Mouse (Mus musculus) v-Abl transformed pro-B cells (cell line): ENCODE measurements around the gene Ankrd17.

Experiments used
- in situ Hi-C, 2 experiments: fragments of 400-800 bp; cut with MboI; formaldehyde crosslinking; loops; one replicate each; pipeline ENCODE4 v1.15.1; 2025; ENCODE audit not compliant: unreplicated experiment in 2 of 2

Gene Ankrd17

GRCm38 (mm10) chr5:90229760-90230159 is 136.6 kb downstream of the Ankrd17 start:
- in situ Hi-C loops: loop anchor here (25.0 kb wide), 1 partner anchor 1733 kb away; the partner anchor contains the start of gene Rchy1 (in 2 of the 2)

- in situ Hi-C loops: loop anchor here (25.0 kb wide), 1 partner anchor 1736 kb away; the partner anchor contains the start of gene Rchy1 (in 2 of the 2)
Measured at GRCm38 (mm10) chr5:90226696-90227095, 139.7 kb downstream of the Ankrd17 start.

GRCm38 (mm10) chr5:90224730-90225129 is 141.6 kb downstream of the Ankrd17 start:
- in situ Hi-C loops: loop anchor here (5.0 to 25.0 kb wide), 5 partner anchors 143 to 1738 kb away; partner anchors contain the start of genes Rchy1 (in 2 of the 2), Ankrd17 (in 1 of the 2), Cxcl2 (in 1 of the 2) and Cxcl5 (in 1 of the 2)

- in situ Hi-C loops: loop anchor here (5.0 to 25.0 kb wide), 4 partner anchors 144 to 689 kb away; partner anchors contain the start of genes Ankrd17 (in 1 of the 2), Cxcl2 (in 1 of the 2), Cxcl5 (in 1 of the 2) and Gm9958 (in 1 of the 2)
Measured at GRCm38 (mm10) chr5:90223534-90224381, 142.6 kb downstream of the Ankrd17 start, which contains the start of gene Cox18. Gene Cox18 (minus strand): TSS chr5:90224001.

- in situ Hi-C loops: loop anchor here (5.0 to 25.0 kb wide), 4 partner anchors 144 to 689 kb away; partner anchors contain the start of genes Ankrd17 (in 1 of the 2), Cxcl2 (in 1 of the 2), Cxcl5 (in 1 of the 2) and Gm9958 (in 1 of the 2)
Measured at GRCm38 (mm10) chr5:90222937-90223336, 143.4 kb downstream of the Ankrd17 start.

GRCm38 (mm10) chr5:90217791-90218190 is 148.6 kb downstream of the Ankrd17 start:
- in situ Hi-C loops: loop anchor here (25.0 kb wide), 2 partner anchors 545 to 695 kb away; partner anchors contain the start of genes Cxcl2 (in 1 of the 2), Cxcl5 (in 1 of the 2), Pf4 (in 1 of the 2) and Ppbp (in 1 of the 2)

- in situ Hi-C loops: loop anchor here (25.0 kb wide), 2 partner anchors 545 to 695 kb away; partner anchors contain the start of genes Cxcl2 (in 1 of the 2), Cxcl5 (in 1 of the 2), Pf4 (in 1 of the 2) and Ppbp (in 1 of the 2)
Measured at GRCm38 (mm10) chr5:90217226-90217625, 149.2 kb downstream of the Ankrd17 start.

GRCm38 (mm10) chr5:90213356-90213755 is 153.0 kb downstream of the Ankrd17 start:
- in situ Hi-C loops: loop anchor here (25.0 kb wide), 2 partner anchors 549 to 699 kb away; partner anchors contain the start of genes Cxcl2 (in 1 of the 2), Cxcl5 (in 1 of the 2), Pf4 (in 1 of the 2) and Ppbp (in 1 of the 2)

- in situ Hi-C loops: loop anchor here (5.0 to 25.0 kb wide), 5 partner anchors 179 to 709 kb away; partner anchors contain the start of genes Cxcl2 (in 2 of the 2), Cxcl5 (in 1 of the 2), Pf4 (in 1 of the 2) and Ppbp (in 1 of the 2)
Measured at GRCm38 (mm10) chr5:90203168-90203567, 163.2 kb downstream of the Ankrd17 start.

- in situ Hi-C loops: loop anchor here (5.0 to 25.0 kb wide), 5 partner anchors 180 to 710 kb away; partner anchors contain the start of genes Cxcl2 (in 2 of the 2), Cxcl5 (in 1 of the 2), Pf4 (in 1 of the 2) and Ppbp (in 1 of the 2)
Measured at GRCm38 (mm10) chr5:90202447-90203117, 163.8 kb downstream of the Ankrd17 start.

- in situ Hi-C loops: loop anchor here (5.0 to 25.0 kb wide), 8 partner anchors 182 to 1405 kb away; partner anchors contain the start of genes Cxcl2 (in 2 of the 2), Cxcl5 (in 1 of the 2), Pf4 (in 1 of the 2) and Ppbp (in 1 of the 2)
Measured at GRCm38 (mm10) chr5:90199922-90200632, 166.3 kb downstream of the Ankrd17 start.

- in situ Hi-C loops: loop anchor here in 1 of 2 experiments (5.0 to 10.0 kb wide), 3 partner anchors 392 to 1400 kb away; no protein-coding TSS in a partner anchor
Measured at GRCm38 (mm10) chr5:90194831-90195230, 171.5 kb downstream of the Ankrd17 start.

GRCm38 (mm10) chr5:90182782-90183181 is 183.6 kb downstream of the Ankrd17 start:
- in situ Hi-C loops: no loop called here

GRCm38 (mm10) chr5:90179094-90179493 is 187.3 kb downstream of the Ankrd17 start:
- in situ Hi-C loops: no loop called here

- in situ Hi-C loops: no loop called here
Measured at GRCm38 (mm10) chr5:90178116-90178515, 188.3 kb downstream of the Ankrd17 start.
